Mouse (Mus musculus): ENCODE measurements around the gene Wipf2. TPM values are rescaled to one million over a fixed set of nuclear protein-coding genes. Genes with fewer than 3 reads are reported as not detected.

Wipf2 gene
- polyA plus RNA-seq, 2 experiments = 4.7 to 10.5 TPM

GRCm38 (mm10) chr11:98935123-98935522, 71.7 kb downstream of the Wipf2 start:
- Histone ChIP-seq H3K4me2 (replicated peaks; ENCODE audit: low read depth, low read length, severe bottlenecking) (no peak overlapping the region), H3K27me3 (ENCODE audit: control insufficient read depth, insufficient read depth, low read length) (no peaks in the 10 kb centered on the region), H3K4me3 (replicated peaks; ENCODE audit: low read length) (0 out of 2 replicates have a peak overlapping the region, but pooled peaks have one; percentile 7), H3K4me1 (ENCODE audit: control insufficient read depth, insufficient read depth, low read length) (peaks cover 83% of the 10 kb centered on the region), H3K9me3 (ENCODE audit: control insufficient read depth, low read length) (no peaks in the 10 kb centered on the region), H3K27ac (replicated peaks; ENCODE audit: low read depth, low read length) (peak overlapping the region; percentile 88), H3K36me3 (ENCODE audit: control insufficient read depth, insufficient read depth, low read length) (0 out of 2 replicates have a peak, but pooled peaks cover 3% of the 10 kb centered on the region), H3K9ac (ENCODE audit: low read depth, low read length, severe bottlenecking) (no peak overlapping the region)
- ATAC-seq (ENCODE audit: low FRiP score, low read depth) (no peak), DNase-seq (ENCODE audit: low spot score) (no peak)
- 86% methylated on average over 3 of the region's 3 CpGs for WGBS
- TF ChIP-seq POLR2A (IDR thresholded peaks at IDR 0.05; ENCODE audit: borderline replicate concordance, extremely low read depth, insufficient read depth, insufficient read length) = no peak

- ATAC-seq (ENCODE audit: low FRiP score, low read depth) = peak; percentile 42
- Histone ChIP-seq H3K4me2 (replicated peaks; ENCODE audit: low read depth, low read length, severe bottlenecking) (peak overlapping the region; percentile 90), H3K9me3 (ENCODE audit: control insufficient read depth, low read length) (no peaks in the 10 kb centered on the region), H3K4me3 (replicated peaks; ENCODE audit: low read length) (peak overlapping the region; percentile 75), H3K4me1 (ENCODE audit: control insufficient read depth, insufficient read depth, low read length) (peaks cover 83% of the 10 kb centered on the region), H3K27me3 (ENCODE audit: control insufficient read depth, insufficient read depth, low read length) (no peaks in the 10 kb centered on the region), H3K9ac (ENCODE audit: low read depth, low read length, severe bottlenecking) (peak overlapping the region; percentile 59), H3K36me3 (ENCODE audit: control insufficient read depth, insufficient read depth, low read length) (0 out of 2 replicates have a peak, but pooled peaks cover 3% of the 10 kb centered on the region), H3K27ac (replicated peaks; ENCODE audit: low read depth, low read length) (peak overlapping the region; percentile 88)
- TF ChIP-seq POLR2A (IDR thresholded peaks at IDR 0.05; ENCODE audit: borderline replicate concordance, extremely low read depth, insufficient read depth, insufficient read length) = peak; percentile 52; the same call in 1 of the 2 replicates
- under 1% methylated on average over 26 of the region's 29 CpGs for WGBS
- DNase-seq (ENCODE audit: low spot score) = peak; percentile 87
Measured at GRCm38 (mm10) chr11:98936170-98936569, 72.7 kb downstream of the Wipf2 start.

- H3K4me2 ChIP-seq (replicated peaks; ENCODE audit: low read depth, low read length, severe bottlenecking) = peak overlapping the region; percentile 90
Measured at GRCm38 (mm10) chr11:98936606-98937409, 73.4 kb downstream of the Wipf2 start.

GRCm38 (mm10) chr11:98937410-98937913, 74.0 kb downstream of the Wipf2 start:
- TF ChIP-seq POLR2A (IDR thresholded peaks at IDR 0.05; ENCODE audit: borderline replicate concordance, extremely low read depth, insufficient read depth, insufficient read length) = no peak
- Histone ChIP-seq H3K9ac (ENCODE audit: low read depth, low read length, severe bottlenecking) (peak overlapping the region; percentile 75), H3K27me3 (ENCODE audit: control insufficient read depth, insufficient read depth, low read length) (no peaks in the 10 kb centered on the region), H3K4me2 (replicated peaks; ENCODE audit: low read depth, low read length, severe bottlenecking) (peak overlapping the region; percentile 90), H3K27ac (replicated peaks; ENCODE audit: low read depth, low read length) (peak overlapping the region; percentile 88), H3K4me3 (replicated peaks; ENCODE audit: low read length) (peak overlapping the region; percentile 75), H3K36me3 (ENCODE audit: control insufficient read depth, insufficient read depth, low read length) (0 out of 2 replicates have a peak, but pooled peaks cover 3% of the 10 kb centered on the region), H3K4me1 (ENCODE audit: control insufficient read depth, insufficient read depth, low read length) (peaks cover 83% of the 10 kb centered on the region), H3K9me3 (ENCODE audit: control insufficient read depth, low read length) (no peaks in the 10 kb centered on the region)
- WGBS = 0% methylated on average over 36 of the region's 38 CpGs
- peak; percentile 89 for ATAC-seq (ENCODE audit: low FRiP score, low read depth)
- peak; percentile 98 for DNase-seq (ENCODE audit: low spot score)

More at GRCm38 (mm10) chr11:98936606-98937409, 73.4 kb downstream of the Wipf2 start:
- Histone ChIP-seq H3K9me3 (ENCODE audit: control insufficient read depth, low read length) (no peaks in the 10 kb centered on the region), H3K27me3 (ENCODE audit: control insufficient read depth, insufficient read depth, low read length) (no peaks in the 10 kb centered on the region), H3K4me1 (ENCODE audit: control insufficient read depth, insufficient read depth, low read length) (peaks cover 83% of the 10 kb centered on the region), H3K36me3 (ENCODE audit: control insufficient read depth, insufficient read depth, low read length) (0 out of 2 replicates have a peak, but pooled peaks cover 3% of the 10 kb centered on the region), H3K4me3 (replicated peaks; ENCODE audit: low read length) (peak overlapping the region; percentile 75), H3K9ac (ENCODE audit: low read depth, low read length, severe bottlenecking) (peak overlapping the region; percentile 59), H3K27ac (replicated peaks; ENCODE audit: low read depth, low read length) (peak overlapping the region; percentile 88)
- ATAC-seq (ENCODE audit: low FRiP score, low read depth) (peak; percentile 28), DNase-seq (ENCODE audit: low spot score) (no peak)
- WGBS = 1% methylated on average over 23 of the region's 23 CpGs
- TF ChIP-seq POLR2A (IDR thresholded peaks at IDR 0.05; ENCODE audit: borderline replicate concordance, extremely low read depth, insufficient read depth, insufficient read length) = no peak

GRCm38 (mm10) chr11:98937914-98938694, 74.7 kb downstream of the Wipf2 start:
- H3K4me1 ChIP-seq (ENCODE audit: control insufficient read depth, insufficient read depth, low read length) = peaks cover 83% of the 10 kb centered on the region
- H3K36me3 ChIP-seq (ENCODE audit: control insufficient read depth, insufficient read depth, low read length) = 0 out of 2 replicates have a peak, but pooled peaks cover 3% of the 10 kb centered on the region
- peak overlapping the region; percentile 75 for H3K4me3 ChIP-seq (replicated peaks; ENCODE audit: low read length)
- H3K9ac ChIP-seq (ENCODE audit: low read depth, low read length, severe bottlenecking) = peak overlapping the region; percentile 75
- H3K9me3 ChIP-seq (ENCODE audit: control insufficient read depth, low read length) = no peaks in the 10 kb centered on the region
- H3K4me2 ChIP-seq (replicated peaks; ENCODE audit: low read depth, low read length, severe bottlenecking) = peak overlapping the region; percentile 90
- TF ChIP-seq POLR2A (IDR thresholded peaks at IDR 0.05; ENCODE audit: borderline replicate concordance, extremely low read depth, insufficient read depth, insufficient read length) = no peak
- no peaks in the 10 kb centered on the region for H3K27me3 ChIP-seq (ENCODE audit: control insufficient read depth, insufficient read depth, low read length)
- whole genome bisulfite sequencing = under 1% methylated on average over 34 of the region's 39 CpGs
- peak overlapping the region; percentile 88 for H3K27ac ChIP-seq (replicated peaks; ENCODE audit: low read depth, low read length)
- ATAC-seq (ENCODE audit: low FRiP score, low read depth) (peak; percentile 1; the same call in 1 of the 2 replicates), DNase-seq (ENCODE audit: low spot score) (no peak)

Measured in limb, embryonic 14.5 days (tissue).